Mouse (Mus musculus): ENCODE data around the gene Map3k4.

Gene Map3k4

GRCm38 (mm10) chr17:12271805-12272204 lies 46.8 kb downstream of the Map3k4 start:
- DNase-seq (ENCODE audit: low read depth, low spot score) = no peak

- no peak for DNase-seq (ENCODE audit: low read depth, low spot score)
These were observed 50.1 kb downstream of the Map3k4 start for GRCm38 (mm10) chr17:12268538-12268937.

- DNase-seq (ENCODE audit: low read depth, low spot score) = no peak
These were observed 50.5 kb downstream of the Map3k4 start for GRCm38 (mm10) chr17:12268091-12268490.

GRCm38 (mm10) chr17:12265969-12266925 lies 52.3 kb downstream of the Map3k4 start:
- no peak for DNase-seq (ENCODE audit: low read depth, low spot score)

GRCm38 (mm10) chr17:12264293-12264692 lies 54.3 kb downstream of the Map3k4 start:
- no peak for DNase-seq (ENCODE audit: low read depth, low spot score)

GRCm38 (mm10) chr17:12263787-12264186 lies 54.8 kb downstream of the Map3k4 start:
- DNase-seq (ENCODE audit: low read depth, low spot score) = no peak

GRCm38 (mm10) chr17:12262851-12263250 lies 55.7 kb downstream of the Map3k4 start:
- no peak for DNase-seq (ENCODE audit: low read depth, low spot score)

GRCm38 (mm10) chr17:12261887-12262286 lies 56.7 kb downstream of the Map3k4 start:
- DNase-seq (ENCODE audit: low read depth, low spot score) = no peak

- DNase-seq (ENCODE audit: low read depth, low spot score) = no peak
These were observed 57.2 kb downstream of the Map3k4 start for GRCm38 (mm10) chr17:12261376-12261775.

GRCm38 (mm10) chr17:12259957-12260356 lies 58.6 kb downstream of the Map3k4 start:
- DNase-seq (ENCODE audit: low read depth, low spot score) = no peak

- DNase-seq (ENCODE audit: low read depth, low spot score) = no peak
These were observed 60.1 kb downstream of the Map3k4 start for GRCm38 (mm10) chr17:12258517-12258916.

GRCm38 (mm10) chr17:12256142-12256541 lies 62.5 kb downstream of the Map3k4 start:
- DNase-seq (ENCODE audit: low read depth, low spot score) = no peak

- DNase-seq (ENCODE audit: low read depth, low spot score) = no peak
These were observed 68.0 kb downstream of the Map3k4 start for GRCm38 (mm10) chr17:12250581-12250980.

- no peak for DNase-seq (ENCODE audit: low read depth, low spot score)
These were observed 68.7 kb downstream of the Map3k4 start for GRCm38 (mm10) chr17:12249783-12250504.

GRCm38 (mm10) chr17:12240701-12241100 lies 77.9 kb downstream of the Map3k4 start:
- DNase-seq (ENCODE audit: low read depth, low spot score) = no peak

GRCm38 (mm10) chr17:12232724-12233123 lies 85.9 kb downstream of the Map3k4 start:
- DNase-seq (ENCODE audit: low read depth, low spot score) = no peak

- DNase-seq (ENCODE audit: low read depth, low spot score) = no peak
These were observed 87.5 kb downstream of the Map3k4 start for GRCm38 (mm10) chr17:12231087-12231486.

GRCm38 (mm10) chr17:12230167-12230566 lies 88.4 kb downstream of the Map3k4 start:
- no peak for DNase-seq (ENCODE audit: low read depth, low spot score)

- DNase-seq (ENCODE audit: low read depth, low spot score) = no peak
These were observed 88.8 kb downstream of the Map3k4 start for GRCm38 (mm10) chr17:12229756-12230155.

GRCm38 (mm10) chr17:12228471-12228870 lies 90.1 kb downstream of the Map3k4 start:
- DNase-seq (ENCODE audit: low read depth, low spot score) = no peak

- no peak for DNase-seq (ENCODE audit: low read depth, low spot score)
These were observed 90.6 kb downstream of the Map3k4 start for GRCm38 (mm10) chr17:12228001-12228400.

GRCm38 (mm10) chr17:12226551-12226950 lies 92.0 kb downstream of the Map3k4 start:
- DNase-seq (ENCODE audit: low read depth, low spot score) = peak; percentile 48

GRCm38 (mm10) chr17:12225227-12225626 lies 93.4 kb downstream of the Map3k4 start:
- DNase-seq (ENCODE audit: low read depth, low spot score) = no peak
